In the genomic region with DNA sequence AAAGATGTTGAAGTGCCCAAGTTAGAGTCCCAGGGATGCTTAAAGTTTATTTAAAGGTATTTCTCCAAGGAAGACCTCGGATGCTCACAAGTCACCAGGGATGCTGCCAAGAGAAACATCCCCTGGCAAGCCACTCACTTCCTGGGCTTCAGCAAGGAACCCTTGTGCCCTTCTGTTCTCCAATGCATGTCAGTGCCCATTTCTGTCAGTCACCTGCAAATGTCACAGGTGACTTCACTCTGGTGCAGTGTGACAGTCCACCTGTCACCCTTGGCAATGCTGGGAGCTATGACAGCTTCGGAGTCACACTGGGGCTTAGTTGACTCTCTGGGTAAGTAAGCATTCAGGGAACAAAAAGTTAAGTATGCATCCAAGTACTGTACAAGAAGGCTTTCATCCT, we compare ENCODE assay signal across 17 mouse cellular contexts. TPM values are rescaled to one million over a fixed set of nuclear protein-coding genes. Genes with fewer than 3 reads are reported as not detected.
A peak's percentile ranks its signal among the peaks of the same experiment; 100 is the strongest.
DNase-seq lines count a peak whose midpoint lies in the region; ATAC-seq and TF ChIP-seq lines count a peak whose summit lies in the region.
"Had no signal": no experiment of that assay in that cellular context is flagged by ENCODE, and none has a peak within 500 bp of the region (broad histone marks: within the 10 kb centered on the region; RNA-seq: fewer than 3 reads in every experiment).

No protein-coding gene starts in this region.

- TF ChIP-seq POLR2A in cerebellum, adult 2 months (IDR thresholded peaks at IDR 0.05; ENCODE audit: borderline replicate concordance, insufficient read depth, low read length) = no peak

- no peak for DNase-seq in cerebellum, postnatal 4 days (ENCODE audit: low spot score in 2 of 2)
- DNase-seq in brain, adult 2 months (ENCODE audit: low read depth, low spot score) = peak; percentile 93
- DNase-seq in cerebellum, adult 2 months = peak; percentile 78 to 92
- DNase-seq in cerebellum, postnatal 10 days = peak; percentile 65 to 78
- no peak for DNase-seq in kidney, adult 11 months
- DNase-seq in retina, embryonic 14.5 days (ENCODE audit: low spot score) = no peak
- no peak for DNase-seq in gastrocnemius, adult 8-10 months (ENCODE audit: low spot score in 2 of 2)

- H3K27me3 ChIP-seq in cerebellum, adult 2 months (ENCODE audit: control insufficient read depth, insufficient read depth, low read length) = no peaks in the 10 kb centered on the region

- no peak overlapping the region for H3K4me3 ChIP-seq in cerebellum, adult 2 months (replicated peaks; ENCODE audit: insufficient read depth, low read depth, low read length)
- H3K4me3 ChIP-seq: embryonic facial prominence, embryonic 15.5 days; erythroblast, embryonic 14.5 days; forebrain, embryonic 10.5 days; heart, adult 2 months; heart, embryonic 15.5 days; hindbrain, embryonic 13.5 days; intestine, embryonic 15.5 days had no signal

- H3K27ac ChIP-seq in cerebellum, adult 2 months (ENCODE audit: insufficient read depth, low read length) = no peak overlapping the region
- H3K27ac ChIP-seq: embryonic facial prominence, embryonic 15.5 days; forebrain, embryonic 10.5 days; heart, adult 2 months; heart, embryonic 15.5 days; hindbrain, embryonic 13.5 days; intestine, embryonic 15.5 days had no signal

- TF ChIP-seq CTCF in cerebellum, adult 2 months (IDR thresholded peaks at IDR 0.05; ENCODE audit: borderline replicate concordance, insufficient read depth, low read depth, low read length) = no peak

- H3K4me1 ChIP-seq in cerebellum, adult 2 months (ENCODE audit: control insufficient read depth, insufficient read depth, low read length) = peaks cover 52% of the 10 kb centered on the region
- H3K4me1 ChIP-seq: embryonic facial prominence, embryonic 15.5 days; heart, embryonic 15.5 days; intestine, embryonic 15.5 days had no signal

- WGBS in cerebellum, adult 2 months = 6% methylated on average over 2 of the region's 2 CpGs

- ATAC-seq in cerebellum, adult (ENCODE audit: insufficient number of reproducible peaks, low FRiP score, low TSS enrichment) = peak; percentile 65; the same call in 1 of the 2 replicates
- ATAC-seq: CD4-positive, CD25-positive, alpha-beta regulatory T cell, adult 4 months had no signal

RNA-seq across cellular contexts. Expression of a gene that starts 12.4 kb away (rescaled TPM):
- polyA plus RNA-seq in cerebellum, adult 2 months (2012; rRNA removed) = 63.5 and 71.9 TPM in 2 replicates
- total RNA-seq in gastrocnemius, adult 8-10 months (2022) = under 1 TPM; 0.39 to 0.74 (median 0.52) TPM
- polyA plus RNA-seq: erythroblast, embryonic 14.5 days; G1E had no signal

Comparison
In these comparisons a context has a peak if more than half of its experiments do, and no peak if none do; other contexts are left out.
1. DNase-seq: peak in brain, adult 2 months (single experiment), cerebellum, adult 2 months (2 of 2) and cerebellum, postnatal 10 days (2 of 2); none in cerebellum, postnatal 4 days (0 of 2), kidney, adult 11 months (single experiment), retina, embryonic 14.5 days (single experiment) and gastrocnemius, adult 8-10 months (0 of 2).